Mouse (Mus musculus) granulocyte monocyte progenitor cell, adult 5-6 weeks (primary cell): ENCODE results near the gene Cav1. TPM values are rescaled to one million over a fixed set of nuclear protein-coding genes. Genes with fewer than 3 reads are reported as not detected.

Source experiments
- total RNA-seq, 2 experiments: library from RNA; stranded (forward) in 1 of 2; stranded (reverse) in 1 of 2; fragments of 200-712, 200-1000 nt in 1 of 2; fragments of >200 nt in 1 of 2; fragmentation: Nextera tagmentation in 1 of 2; gene quantifications; 2 replicates each; pipeline ENCODE4 v1.2.3; 2014 to 2017

Cav1 gene
- total RNA-seq, 2 experiments from 2014 or later = not detected

Other genes starting within 250 kb of the Cav1 start
- gene Tes, start 241.2 kb upstream of the Cav1 start, total RNA-seq (2014; fragmentation: Nextera tagmentation) = 27.5 and 37.4 TPM in 2 replicates
- gene Tes, start 241.2 kb upstream of the Cav1 start, total RNA-seq (2017) = 40.0 and 47.5 TPM in 2 replicates
- gene Cav2, start 25.1 kb upstream of the Cav1 start, total RNA-seq (2014; fragmentation: Nextera tagmentation) = 1.1 and 1.5 TPM in 2 replicates
- gene Cav2, start 25.1 kb upstream of the Cav1 start, total RNA-seq (2017) = 0.57 and 0.82 TPM in 2 replicates
- gene Met, start 157.5 kb downstream of the Cav1 start, total RNA-seq (2014; fragmentation: Nextera tagmentation) = 29.6 and 29.9 TPM in 2 replicates
- 30.6 and 32.9 TPM in 2 replicates for gene Met, start 157.5 kb downstream of the Cav1 start, total RNA-seq (2017)